Mouse (Mus musculus) embryonic fibroblast, embryonic 13.5 days (primary cell): ENCODE measurements around the gene Pln.

Experiments
- CTCF ChIP-seq: IDR thresholded peaks from 2 replicates; pipeline ENCODE4 v1.5.1; 2011; ENCODE audit warnings: mild to moderate bottlenecking, control low read depth, low read length, moderate library complexity, borderline replicate concordance; ENCODE audit not compliant: insufficient read depth
- POLR2A ChIP-seq: IDR thresholded peaks from 2 replicates; pipeline ENCODE4 v1.6.1; 2011; ENCODE audit warnings: low read depth, mild to moderate bottlenecking, control low read depth, low read length, moderate library complexity

GRCm38 (mm10) chr10:53379709-53380106, 42.2 kb downstream of the Pln start, which contains the start of gene Cep85l:
- TF ChIP-seq CTCF (no peak), POLR2A (peak; percentile 87)
